Mouse (Mus musculus): ENCODE results near the gene Rasgef1c.

GRCm38 (mm10) chr11:49893806-49894205 lies 7.8 kb upstream of the Rasgef1c start:
- TF ChIP-seq POLR2A (IDR thresholded peaks at IDR 0.05; ENCODE audit: control insufficient read depth, extremely low read depth, insufficient read depth, low read length, poor library complexity) (no peak), CTCF (IDR thresholded peaks at IDR 0.05; ENCODE audit: borderline replicate concordance, control insufficient read depth, extremely low read depth, insufficient read depth, low read length, poor library complexity) (no peak)
